Mouse (Mus musculus): ENCODE results near the gene Clic1. TPM values are rescaled to one million over a fixed set of nuclear protein-coding genes. Genes with fewer than 3 reads are reported as not detected.

Clic1 gene
- polyA plus RNA-seq, 1 experiment from 2014 or later, result 217 TPM

DNA sequence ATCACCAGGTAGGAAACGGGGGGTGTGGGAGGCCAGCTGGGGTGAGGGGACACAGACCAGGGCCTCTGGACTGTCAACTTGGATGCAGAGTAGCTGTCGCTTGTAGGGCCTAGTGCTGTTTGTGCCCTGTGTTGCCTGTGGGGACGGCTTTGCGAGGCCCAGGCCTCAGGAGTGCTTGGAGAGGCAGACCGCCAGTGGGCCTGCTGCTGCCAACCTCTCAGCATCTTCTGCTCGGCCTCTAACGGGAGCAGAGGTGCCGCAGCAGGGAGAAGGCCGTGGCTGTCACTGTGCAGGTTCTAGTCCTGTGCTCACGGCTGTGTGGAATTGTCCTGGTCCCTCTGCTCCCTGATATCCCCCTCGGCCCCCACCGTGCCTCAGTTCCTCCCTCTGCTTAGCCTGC is 46.8 kb downstream of the Clic1 start:
- WGBS, result 82% methylated on average over 12 of the region's 12 CpGs
- no peaks in the 10 kb centered on the region for H3K4me1 ChIP-seq
- peaks cover 99% of the 10 kb centered on the region for H3K36me3 ChIP-seq
- no peak for DNase-seq (ENCODE audit: low spot score)
- no peak overlapping the region for H3K4me3 ChIP-seq
- no peaks in the 10 kb centered on the region for H3K27me3 ChIP-seq (ENCODE audit: low read depth, poor library complexity, severe bottlenecking)
- no peak overlapping the region for H3K27ac ChIP-seq (replicated peaks)
- H3K9me3 ChIP-seq (replicated peaks), result no peaks in the 10 kb centered on the region

DNA sequence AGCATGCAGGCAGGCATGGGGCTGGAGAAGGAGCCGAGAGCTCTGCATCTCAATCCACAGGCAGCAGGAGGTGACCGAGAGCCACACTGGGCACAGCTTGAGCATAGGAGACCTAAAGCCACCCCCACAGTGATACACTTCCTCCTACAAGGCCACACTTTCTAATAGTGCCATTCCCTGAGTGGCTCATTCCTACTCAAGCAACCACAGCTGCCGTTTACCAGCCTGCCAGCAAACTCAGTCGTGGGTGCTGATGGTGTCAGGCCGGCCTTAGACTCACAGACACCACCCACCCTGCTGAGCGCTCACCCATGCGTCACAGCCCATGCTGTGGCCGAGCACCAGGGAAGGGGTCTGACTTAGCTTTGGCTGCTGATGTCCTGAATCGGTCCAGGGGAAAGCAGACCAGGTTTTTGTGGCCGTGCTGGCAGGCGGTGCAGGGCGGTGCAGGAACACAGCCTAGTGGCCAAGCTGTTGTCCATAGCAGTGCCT is 47.4 kb downstream of the Clic1 start:
- no peaks in the 10 kb centered on the region for H3K27me3 ChIP-seq (ENCODE audit: low read depth, poor library complexity, severe bottlenecking)
- H3K4me3 ChIP-seq, result no peak overlapping the region
- no peaks in the 10 kb centered on the region for H3K9me3 ChIP-seq (replicated peaks)
- no peak overlapping the region for H3K27ac ChIP-seq (replicated peaks)
- no peak for DNase-seq (ENCODE audit: low spot score)
- H3K36me3 ChIP-seq, result peaks cover 99% of the 10 kb centered on the region
- WGBS, result 74% methylated on average over 12 of the region's 12 CpGs
- no peaks in the 10 kb centered on the region for H3K4me1 ChIP-seq

GRCm38 (mm10) chr17:35100196-35100765 is 50.5 kb downstream of the Clic1 start:
- WGBS, result 77% methylated on average over 10 of the region's 10 CpGs

GRCm38 (mm10) chr17:35101161-35101560 is 51.4 kb downstream of the Clic1 start:
- DNase-seq (ENCODE audit: low spot score), result no peak
- WGBS, result 91% methylated on average over 11 of the region's 11 CpGs
- Histone ChIP-seq H3K27ac (replicated peaks) (no peak overlapping the region), H3K36me3 (peaks cover 79% of the 10 kb centered on the region), H3K27me3 (ENCODE audit: low read depth, poor library complexity, severe bottlenecking) (no peaks in the 10 kb centered on the region), H3K4me3 (no peak overlapping the region), H3K4me1 (peaks cover 8% of the 10 kb centered on the region), H3K9me3 (replicated peaks) (no peaks in the 10 kb centered on the region)

More at GRCm38 (mm10) chr17:35100196-35100765, 50.5 kb downstream of the Clic1 start:
- H3K4me1 ChIP-seq, result no peaks in the 10 kb centered on the region
- DNase-seq (ENCODE audit: low spot score), result no peak
- H3K9me3 ChIP-seq (replicated peaks), result no peaks in the 10 kb centered on the region
- H3K36me3 ChIP-seq, result peaks cover 88% of the 10 kb centered on the region
- no peaks in the 10 kb centered on the region for H3K27me3 ChIP-seq (ENCODE audit: low read depth, poor library complexity, severe bottlenecking)
- no peak overlapping the region for H3K27ac ChIP-seq (replicated peaks)
- H3K4me3 ChIP-seq, result no peak overlapping the region

DNA sequence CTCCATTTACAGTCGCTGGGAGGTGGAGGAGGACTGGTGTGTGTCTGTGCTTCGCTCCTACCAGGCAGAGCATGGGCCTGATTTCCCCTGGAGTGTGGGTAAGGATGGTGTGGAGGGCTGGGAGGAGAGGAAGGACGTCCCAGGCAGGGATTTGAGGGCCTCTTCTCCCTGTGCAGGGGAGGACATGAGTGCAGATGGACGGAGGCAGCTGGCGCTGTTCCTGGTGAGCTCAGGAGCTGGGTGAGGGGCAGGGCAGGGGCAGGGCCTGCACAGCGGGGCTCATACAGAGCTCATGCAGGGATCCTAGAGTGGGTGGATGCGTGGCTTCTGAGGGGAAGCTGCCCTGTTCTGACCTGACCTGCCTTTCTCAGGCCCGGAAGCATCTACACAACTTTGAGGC is 52.5 kb downstream of the Clic1 start:
- Histone ChIP-seq H3K27ac (replicated peaks) (no peak overlapping the region), H3K36me3 (peaks cover 68% of the 10 kb centered on the region), H3K27me3 (ENCODE audit: low read depth, poor library complexity, severe bottlenecking) (no peaks in the 10 kb centered on the region), H3K4me1 (peaks cover 12% of the 10 kb centered on the region), H3K9me3 (replicated peaks) (no peaks in the 10 kb centered on the region), H3K4me3 (no peak overlapping the region)
- DNase-seq (ENCODE audit: low spot score), result no peak
- 80% methylated on average over 8 of the region's 8 CpGs for WGBS

GRCm38 (mm10) chr17:35103221-35103690 is 53.5 kb downstream of the Clic1 start:
- H3K27ac ChIP-seq (replicated peaks), result no peak overlapping the region
- peaks cover 12% of the 10 kb centered on the region for H3K4me1 ChIP-seq
- 71% methylated on average over 6 of the region's 6 CpGs for WGBS
- H3K27me3 ChIP-seq (ENCODE audit: low read depth, poor library complexity, severe bottlenecking), result no peaks in the 10 kb centered on the region
- DNase-seq (ENCODE audit: low spot score), result no peak
- H3K36me3 ChIP-seq, result peaks cover 60% of the 10 kb centered on the region
- no peaks in the 10 kb centered on the region for H3K9me3 ChIP-seq (replicated peaks)
- H3K4me3 ChIP-seq, result no peak overlapping the region

GRCm38 (mm10) chr17:35104079-35104478 is 54.3 kb downstream of the Clic1 start:
- no peak overlapping the region for H3K4me3 ChIP-seq
- DNase-seq (ENCODE audit: low spot score), result no peak
- H3K9me3 ChIP-seq (replicated peaks), result no peaks in the 10 kb centered on the region
- no peaks in the 10 kb centered on the region for H3K27me3 ChIP-seq (ENCODE audit: low read depth, poor library complexity, severe bottlenecking)
- 93% methylated on average over 7 of the region's 7 CpGs for WGBS
- H3K36me3 ChIP-seq, result peaks cover 51% of the 10 kb centered on the region
- H3K27ac ChIP-seq (replicated peaks), result no peak overlapping the region
- peaks cover 12% of the 10 kb centered on the region for H3K4me1 ChIP-seq

DNA sequence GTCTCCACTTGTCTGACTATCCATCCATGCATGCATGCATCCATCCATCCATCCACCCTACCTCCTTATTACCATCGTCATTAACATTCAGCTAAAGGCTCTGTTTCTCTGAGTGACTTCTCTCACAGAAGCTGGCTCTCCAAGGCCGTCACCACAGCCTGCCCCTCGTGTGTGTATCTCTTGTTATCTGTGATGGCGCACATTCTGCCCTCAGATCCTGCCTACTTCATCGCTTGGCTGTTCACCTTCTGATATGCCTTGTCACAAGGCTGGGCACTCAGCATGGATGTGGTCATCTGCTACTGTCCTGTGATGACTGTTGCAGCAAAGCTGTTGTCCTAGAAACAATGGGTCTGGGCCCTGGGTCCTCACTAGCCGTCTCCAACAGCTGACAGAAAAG is 55.0 kb downstream of the Clic1 start:
- H3K27ac ChIP-seq (replicated peaks), result no peak overlapping the region
- H3K4me3 ChIP-seq, result no peak overlapping the region

GRCm38 (mm10) chr17:35105740-35106389 is 56.1 kb downstream of the Clic1 start:
- peak overlapping the region; percentile 38 for H3K4me3 ChIP-seq
- peak; percentile 47 for DNase-seq (ENCODE audit: low spot score)
- H3K4me1 ChIP-seq, result peaks cover 12% of the 10 kb centered on the region
- H3K27me3 ChIP-seq (ENCODE audit: low read depth, poor library complexity, severe bottlenecking), result no peaks in the 10 kb centered on the region
- peaks cover 33% of the 10 kb centered on the region for H3K36me3 ChIP-seq
- H3K27ac ChIP-seq (replicated peaks), result peak overlapping the region; percentile 84
- 24% methylated on average over 13 of the region's 13 CpGs for WGBS
- no peaks in the 10 kb centered on the region for H3K9me3 ChIP-seq (replicated peaks)

More for the DNA sequence above, 55.0 kb downstream of the Clic1 start:
- WGBS, result 79% methylated on average over 6 of the region's 6 CpGs
- no peaks in the 10 kb centered on the region for H3K27me3 ChIP-seq (ENCODE audit: low read depth, poor library complexity, severe bottlenecking)
- no peak for DNase-seq (ENCODE audit: low spot score)
- peaks cover 12% of the 10 kb centered on the region for H3K4me1 ChIP-seq
- H3K36me3 ChIP-seq, result peaks cover 45% of the 10 kb centered on the region
- H3K9me3 ChIP-seq (replicated peaks), result no peaks in the 10 kb centered on the region

DNA sequence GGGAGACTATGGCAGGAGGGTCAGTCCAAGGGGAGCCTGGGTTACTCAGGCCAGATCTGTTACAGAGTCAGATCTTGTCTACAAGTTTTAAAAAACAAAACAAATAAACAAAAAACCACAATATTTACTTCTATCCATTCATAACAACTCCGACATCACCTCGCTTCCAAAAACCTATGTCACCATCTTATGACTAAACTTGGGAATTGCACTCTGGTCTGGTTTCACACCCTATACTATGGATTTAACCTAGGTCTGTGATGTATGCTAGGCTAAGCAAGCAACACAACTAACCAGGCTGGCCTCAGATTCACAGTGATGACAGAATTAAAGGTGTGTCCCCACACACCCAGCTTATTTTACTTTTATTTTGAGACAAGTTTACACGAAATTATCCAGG is 56.8 kb downstream of the Clic1 start:
- Histone ChIP-seq H3K4me1 (peaks cover 12% of the 10 kb centered on the region), H3K27me3 (ENCODE audit: low read depth, poor library complexity, severe bottlenecking) (no peaks in the 10 kb centered on the region), H3K9me3 (replicated peaks) (no peaks in the 10 kb centered on the region), H3K4me3 (peak overlapping the region; percentile 38; the same call in 1 of the 2 replicates), H3K27ac (replicated peaks) (peak overlapping the region; percentile 84), H3K36me3 (peaks cover 27% of the 10 kb centered on the region)
- WGBS, result 68% methylated on average over 3 of the region's 3 CpGs
- DNase-seq (ENCODE audit: low spot score), result no peak

DNA sequence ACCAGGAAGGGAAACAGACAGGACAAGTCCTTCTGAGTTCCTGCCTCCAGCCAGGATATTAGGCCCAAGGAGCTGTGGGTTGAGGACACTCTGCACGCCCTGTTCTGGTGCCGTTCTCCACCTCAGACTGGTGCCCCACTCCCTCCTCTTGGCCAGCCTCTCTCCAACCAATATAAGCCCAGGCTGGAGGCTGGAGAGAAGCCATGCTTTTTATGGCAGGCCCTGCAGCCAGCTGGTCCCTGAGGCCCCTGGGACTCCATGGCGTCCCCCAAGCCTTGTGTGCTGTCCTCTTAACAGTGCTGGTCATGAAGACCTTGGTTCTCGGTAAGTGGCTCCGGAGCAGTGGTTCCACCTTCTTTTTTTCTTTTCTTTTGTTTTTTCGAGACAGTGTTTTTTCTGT is 58.3 kb downstream of the Clic1 start, which contains the start of gene Ly6g5c:
TSS of gene Ly6g5c (plus strand) at position 183 of the 400 bp plus-strand sequence.
- Histone ChIP-seq H3K36me3 (peaks cover 11% of the 10 kb centered on the region), H3K27me3 (ENCODE audit: low read depth, poor library complexity, severe bottlenecking) (no peaks in the 10 kb centered on the region), H3K4me3 (no peak within 1 kb of the TSS), H3K4me1 (peaks cover 12% of the 10 kb centered on the region), H3K27ac (replicated peaks) (no peak within 1 kb of the TSS), H3K9me3 (replicated peaks) (no peaks in the 10 kb centered on the region)
- DNase-seq (ENCODE audit: low spot score), result no peak
- WGBS, result 91% methylated on average over 6 of the region's 6 CpGs
